Mouse (Mus musculus): ENCODE results near the gene Tspan11. TPM values are rescaled to one million over a fixed set of nuclear protein-coding genes. Genes with fewer than 3 reads are reported as not detected.

Gene Tspan11
- polyA plus RNA-seq, 1 experiment: 1.4 TPM

GRCm38 (mm10) chr6:127986357-127986756 lies 99.0 kb downstream of the Tspan11 start:
- Histone ChIP-seq H3K27me3 (ENCODE audit: control insufficient read depth, insufficient read depth, low read length) (no peaks in the 10 kb centered on the region), H3K36me3 (ENCODE audit: control insufficient read depth, insufficient read depth, low read length) (no peaks in the 10 kb centered on the region), H3K4me1 (replicated peaks; ENCODE audit: control insufficient read depth, insufficient read depth, low read length) (peaks cover 10% of the 10 kb centered on the region), H3K27ac (ENCODE audit: control insufficient read depth, insufficient read depth, low read length) (no peak overlapping the region), H3K4me3 (ENCODE audit: control insufficient read depth, insufficient read depth, low read length) (no peak overlapping the region)
- TF ChIP-seq CTCF (IDR thresholded peaks at IDR 0.05; ENCODE audit: borderline replicate concordance, control insufficient read depth, extremely low read depth, insufficient read depth, low read length, poor library complexity) (no peak), POLR2A (IDR thresholded peaks at IDR 0.05; ENCODE audit: control insufficient read depth, extremely low read depth, insufficient read depth, low read length, poor library complexity) (no peak)
- 74% methylated on average over 9 of the region's 9 CpGs for WGBS
- no peak for DNase-seq

GRCm38 (mm10) chr6:127987374-127987773 lies 100.0 kb downstream of the Tspan11 start:
- H3K27ac ChIP-seq (ENCODE audit: control insufficient read depth, insufficient read depth, low read length): no peak overlapping the region
- WGBS: 87% methylated on average over 14 of the region's 14 CpGs
- H3K27me3 ChIP-seq (ENCODE audit: control insufficient read depth, insufficient read depth, low read length): no peaks in the 10 kb centered on the region
- H3K4me1 ChIP-seq (replicated peaks; ENCODE audit: control insufficient read depth, insufficient read depth, low read length): peaks cover 20% of the 10 kb centered on the region
- DNase-seq: no peak
- H3K4me3 ChIP-seq (ENCODE audit: control insufficient read depth, insufficient read depth, low read length): no peak overlapping the region
- H3K36me3 ChIP-seq (ENCODE audit: control insufficient read depth, insufficient read depth, low read length): no peaks in the 10 kb centered on the region
- TF ChIP-seq POLR2A (IDR thresholded peaks at IDR 0.05; ENCODE audit: control insufficient read depth, extremely low read depth, insufficient read depth, low read length, poor library complexity) (no peak), CTCF (IDR thresholded peaks at IDR 0.05; ENCODE audit: borderline replicate concordance, control insufficient read depth, extremely low read depth, insufficient read depth, low read length, poor library complexity) (no peak)

DNA sequence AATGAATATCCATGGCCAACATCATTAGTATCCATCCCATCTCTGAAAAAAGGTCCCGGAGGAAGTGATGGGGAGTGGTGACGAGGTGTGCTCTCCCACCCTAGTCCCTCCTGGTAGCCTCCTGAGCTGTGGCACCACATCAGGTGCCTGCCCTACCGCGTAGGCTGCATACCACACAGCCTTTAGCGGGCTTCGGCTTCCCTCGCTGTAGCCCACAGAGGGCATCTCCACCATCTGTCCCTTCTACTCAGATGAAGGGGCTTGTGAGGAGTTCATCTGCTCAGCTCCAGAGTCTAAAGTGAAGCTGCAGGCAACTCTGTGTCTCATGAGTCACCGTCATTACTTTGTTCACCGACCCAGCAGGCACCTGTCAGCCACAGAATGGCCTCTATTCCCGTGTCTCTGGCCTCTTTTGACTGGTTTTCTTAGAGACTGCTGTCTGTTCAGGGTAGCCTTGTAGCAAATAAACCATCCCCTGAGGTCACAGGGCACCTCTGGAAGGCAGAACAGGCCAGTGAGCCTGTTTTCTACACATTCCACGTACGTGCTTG lies 101.6 kb downstream of the Tspan11 start:
- WGBS: 46% methylated on average over 12 of the region's 12 CpGs
- TF ChIP-seq CTCF (IDR thresholded peaks at IDR 0.05; ENCODE audit: borderline replicate concordance, control insufficient read depth, extremely low read depth, insufficient read depth, low read length, poor library complexity) (no peak), POLR2A (IDR thresholded peaks at IDR 0.05; ENCODE audit: control insufficient read depth, extremely low read depth, insufficient read depth, low read length, poor library complexity) (no peak)
- Histone ChIP-seq H3K27me3 (ENCODE audit: control insufficient read depth, insufficient read depth, low read length) (no peaks in the 10 kb centered on the region), H3K27ac (ENCODE audit: control insufficient read depth, insufficient read depth, low read length) (no peak overlapping the region), H3K4me1 (replicated peaks; ENCODE audit: control insufficient read depth, insufficient read depth, low read length) (peaks cover 29% of the 10 kb centered on the region), H3K36me3 (ENCODE audit: control insufficient read depth, insufficient read depth, low read length) (no peaks in the 10 kb centered on the region), H3K4me3 (ENCODE audit: control insufficient read depth, insufficient read depth, low read length) (no peak overlapping the region)
- no peak for DNase-seq

- DNase-seq: no peak
- no peak for TF ChIP-seq POLR2A (IDR thresholded peaks at IDR 0.05; ENCODE audit: control insufficient read depth, extremely low read depth, insufficient read depth, low read length, poor library complexity)
- TF ChIP-seq CTCF (IDR thresholded peaks at IDR 0.05; ENCODE audit: borderline replicate concordance, control insufficient read depth, extremely low read depth, insufficient read depth, low read length, poor library complexity): no peak
- Histone ChIP-seq H3K27ac (ENCODE audit: control insufficient read depth, insufficient read depth, low read length) (no peak overlapping the region), H3K36me3 (ENCODE audit: control insufficient read depth, insufficient read depth, low read length) (no peaks in the 10 kb centered on the region), H3K27me3 (ENCODE audit: control insufficient read depth, insufficient read depth, low read length) (no peaks in the 10 kb centered on the region), H3K4me1 (replicated peaks; ENCODE audit: control insufficient read depth, insufficient read depth, low read length) (peaks cover 31% of the 10 kb centered on the region), H3K4me3 (ENCODE audit: control insufficient read depth, insufficient read depth, low read length) (no peak overlapping the region)
- WGBS: 90% methylated on average over 11 of the region's 11 CpGs
These were observed 102.3 kb downstream of the Tspan11 start for GRCm38 (mm10) chr6:127989624-127990212.

GRCm38 (mm10) chr6:127991509-127992176 lies 104.3 kb downstream of the Tspan11 start:
- DNase-seq: peak; percentile 26
- no peaks in the 10 kb centered on the region for H3K27me3 ChIP-seq (ENCODE audit: control insufficient read depth, insufficient read depth, low read length)
- H3K36me3 ChIP-seq (ENCODE audit: control insufficient read depth, insufficient read depth, low read length): no peaks in the 10 kb centered on the region
- peaks cover 35% of the 10 kb centered on the region for H3K4me1 ChIP-seq (replicated peaks; ENCODE audit: control insufficient read depth, insufficient read depth, low read length)
- peak overlapping the region; percentile 74 for H3K27ac ChIP-seq (ENCODE audit: control insufficient read depth, insufficient read depth, low read length)
- TF ChIP-seq CTCF (IDR thresholded peaks at IDR 0.05; ENCODE audit: borderline replicate concordance, control insufficient read depth, extremely low read depth, insufficient read depth, low read length, poor library complexity): no peak
- no peak for TF ChIP-seq POLR2A (IDR thresholded peaks at IDR 0.05; ENCODE audit: control insufficient read depth, extremely low read depth, insufficient read depth, low read length, poor library complexity)
- 25% methylated on average over 11 of the region's 11 CpGs for WGBS
- H3K4me3 ChIP-seq (ENCODE audit: control insufficient read depth, insufficient read depth, low read length): peak overlapping the region; percentile 2; the same call in 1 of the 2 replicates

DNA sequence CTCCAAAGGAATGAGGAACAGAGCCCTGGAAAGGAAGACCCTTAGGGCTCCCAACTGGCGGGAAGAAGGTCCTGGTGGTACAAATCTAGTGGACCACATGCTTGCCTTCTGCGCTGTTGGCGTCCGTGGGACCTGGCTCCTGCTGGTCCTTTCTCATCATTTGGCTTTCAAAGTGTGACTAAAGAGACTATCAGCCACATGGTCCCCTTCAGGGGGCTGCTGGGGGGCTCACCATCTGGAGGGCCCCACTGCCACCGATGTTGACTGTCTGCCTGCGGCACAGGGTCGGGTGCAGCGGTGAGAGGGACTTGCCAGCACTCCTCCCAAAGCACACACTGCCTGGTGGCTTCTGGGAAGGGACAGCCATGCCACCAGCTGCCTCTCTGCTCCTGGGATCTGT lies 105.6 kb downstream of the Tspan11 start:
- WGBS: 90% methylated on average over 8 of the region's 8 CpGs

More for the DNA sequence above, 105.6 kb downstream of the Tspan11 start:
- Histone ChIP-seq H3K4me3 (ENCODE audit: control insufficient read depth, insufficient read depth, low read length) (no peak overlapping the region), H3K36me3 (ENCODE audit: control insufficient read depth, insufficient read depth, low read length) (no peaks in the 10 kb centered on the region), H3K27ac (ENCODE audit: control insufficient read depth, insufficient read depth, low read length) (no peak overlapping the region), H3K27me3 (ENCODE audit: control insufficient read depth, insufficient read depth, low read length) (no peaks in the 10 kb centered on the region), H3K4me1 (replicated peaks; ENCODE audit: control insufficient read depth, insufficient read depth, low read length) (peaks cover 35% of the 10 kb centered on the region)
- DNase-seq: no peak
- TF ChIP-seq POLR2A (IDR thresholded peaks at IDR 0.05; ENCODE audit: control insufficient read depth, extremely low read depth, insufficient read depth, low read length, poor library complexity) (no peak), CTCF (IDR thresholded peaks at IDR 0.05; ENCODE audit: borderline replicate concordance, control insufficient read depth, extremely low read depth, insufficient read depth, low read length, poor library complexity) (no peak)

Measured in thymus, adult 2 months (tissue).